Mouse (Mus musculus) stomach, embryonic 14.5 days (tissue): ENCODE results near the gene Fgd5. TPM values are rescaled to one million over a fixed set of nuclear protein-coding genes. Genes with fewer than 3 reads are reported as not detected.
A peak's percentile ranks its signal among the peaks of the same experiment; 100 is the strongest.

Experiments used
- ATAC-seq: fragments of 200-750 bp; cut with Nextera tagmentation; 2 replicates; pipeline ENCODE4 v1.8.0; 2017; ENCODE audit warnings: low read depth, moderate TSS enrichment; ENCODE audit not compliant: insufficient number of reproducible peaks, insufficient read depth, low FRiP score
- H3K27ac ChIP-seq: fragments of 300-500 bp; sonication (generic); 2 replicates; pipeline ENCODE4 v1.5.1; 2014; ENCODE audit warnings: mild to moderate bottlenecking, low read length, moderate library complexity, mixed read lengths
- H3K27me3 ChIP-seq: fragments of 300-500 bp; sonication (generic); 2 replicates; pipeline ENCODE4 v1.6.1; 2014; ENCODE audit warnings: low read length, control low read depth, mixed read lengths; ENCODE audit not compliant: control insufficient read depth, insufficient read depth
- H3K36me3 ChIP-seq: fragments of 300-500 bp; sonication (generic); 2 replicates; pipeline ENCODE4 v1.6.1; 2014; ENCODE audit warnings: mild to moderate bottlenecking, control low read depth, low read length, moderate library complexity, mixed read lengths; ENCODE audit not compliant: control insufficient read depth, insufficient read depth
- H3K4me1 ChIP-seq: fragments of 300-500 bp; sonication (generic); 2 replicates; pipeline ENCODE4 v1.6.1; 2014; ENCODE audit warnings: low read length, control low read depth, mixed read lengths; ENCODE audit not compliant: control insufficient read depth, insufficient read depth
- H3K4me2 ChIP-seq: fragments of 300-500 bp; sonication (generic); replicated peaks from 2 replicates; pipeline ENCODE4 v1.6.1; 2014; ENCODE audit warnings: low read depth, low read length, control low read depth
- H3K4me3 ChIP-seq: fragments of 300-500 bp; sonication (generic); 2 replicates; pipeline ENCODE4 v1.5.1; 2014; ENCODE audit warnings: low read depth, low read length, control low read depth
- H3K9ac ChIP-seq: fragments of 300-500 bp; sonication (generic); replicated peaks from 2 replicates; pipeline ENCODE4 v1.6.1; 2014; ENCODE audit warnings: low read depth, mild to moderate bottlenecking, control low read depth, low read length, moderate library complexity, mixed read lengths
- H3K9me3 ChIP-seq: fragments of 300-500 bp; sonication (generic); 2 replicates; pipeline ENCODE4 v1.6.1; 2016; ENCODE audit warnings: low read depth, low read length, control low read depth; ENCODE audit not compliant: control insufficient read depth
- WGBS: fragments of 180-500 bp; shearing (Covaris S2); extraction: QIAGEN DNeasy Blood & Tissue Kit; methylation state at CpG from one replicate; pipeline ENCODE4 v1.1.7; 2014; 5-methylcytosine and 5-hydroxymethylcytosine counted together
- polyA plus RNA-seq: library from polyadenylated mRNA; unstranded; fragments of >200 nt; fragmentation: Nextera tagmentation; extraction: Ambion mirVana; gene quantifications from 2 replicates; pipeline ENCODE4 v1.2.1, GENCODE M21; 2014

Fgd5 gene
- polyA plus RNA-seq, 1 experiment from 2014 or later: 5.1 TPM

DNA sequence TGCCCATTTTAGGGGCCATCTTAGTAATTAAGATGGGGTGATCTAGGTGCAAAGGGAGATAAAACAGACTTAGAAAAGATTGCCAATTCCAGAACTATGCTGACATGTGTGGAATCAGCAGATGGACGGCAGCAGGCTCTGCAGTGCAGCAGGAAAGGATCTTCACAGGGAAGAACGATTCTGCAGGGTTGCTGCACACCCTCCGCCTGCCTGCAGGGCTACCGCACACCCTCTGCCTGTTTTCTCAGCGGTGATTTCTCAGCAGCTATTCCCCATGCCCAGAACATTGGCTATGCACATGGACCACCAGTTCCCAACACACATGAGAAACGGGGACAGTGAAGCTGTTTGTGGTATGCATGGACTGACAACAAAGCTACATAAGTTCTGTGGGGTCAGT lies 12.7 kb upstream of the Fgd5 start:
- Histone ChIP-seq H3K36me3 (no peaks in the 10 kb centered on the region), H3K27me3 (no peaks in the 10 kb centered on the region), H3K4me1 (peaks cover 2% of the 10 kb centered on the region; the same call in 1 of the 2 replicates), H3K9me3 (no peaks in the 10 kb centered on the region), H3K9ac (no peak overlapping the region), H3K27ac (no peak overlapping the region), H3K4me3 (no peak overlapping the region), H3K4me2 (no peak overlapping the region)
- no peak for ATAC-seq
- WGBS: 45% methylated on average over 6 of the region's 6 CpGs

DNA sequence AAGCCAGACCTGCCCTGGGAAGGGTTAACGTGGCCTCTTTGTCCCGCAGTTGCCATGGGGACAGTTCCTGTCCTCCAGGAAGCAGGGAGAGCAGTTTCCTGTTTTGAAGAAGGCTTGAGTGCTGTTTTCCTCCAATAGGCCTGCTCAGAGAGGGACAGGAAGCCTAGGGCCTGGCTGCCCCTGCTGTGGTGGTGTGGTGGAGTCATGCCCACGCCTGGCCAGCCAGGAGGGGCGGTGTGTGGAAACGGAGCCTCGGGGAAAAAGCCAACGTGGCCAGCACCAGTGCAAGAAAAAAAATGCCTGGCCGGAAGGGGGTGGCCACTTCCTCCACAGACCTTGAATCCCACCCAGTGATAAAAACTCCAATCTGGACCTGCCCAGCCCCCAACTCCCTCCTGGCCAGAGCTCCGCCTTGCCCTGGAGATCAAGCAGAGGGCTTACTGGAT lies 6.5 kb upstream of the Fgd5 start:
- H3K27ac ChIP-seq: no peak overlapping the region; the same call in 1 of the 2 replicates

DNA sequence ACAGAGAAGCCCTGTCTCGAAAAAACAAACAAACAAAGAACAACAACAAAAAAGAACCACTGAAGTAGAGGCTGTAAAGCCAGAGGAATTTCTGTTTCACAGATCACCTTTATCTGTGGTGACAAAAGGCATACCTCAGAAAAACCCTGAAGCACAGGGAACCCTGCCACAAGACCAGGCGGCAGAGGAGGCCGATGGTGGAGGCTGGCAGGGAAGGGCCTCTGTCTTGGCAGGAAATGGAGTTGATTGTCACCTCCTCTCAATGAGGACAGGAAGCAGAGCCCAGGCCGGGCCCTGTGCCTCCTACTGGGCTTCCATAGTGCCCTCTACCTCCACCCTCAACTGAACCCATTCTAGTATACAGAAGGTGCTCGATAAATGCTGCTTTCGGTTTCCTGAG lies 4.7 kb upstream of the Fgd5 start:
- Histone ChIP-seq H3K4me3 (no peak overlapping the region), H3K4me1 (0 out of 2 replicates have a peak, but pooled peaks cover 6% of the 10 kb centered on the region), H3K27ac (no peak overlapping the region), H3K9me3 (no peaks in the 10 kb centered on the region), H3K27me3 (0 out of 2 replicates have a peak, but pooled peaks cover under 1% of the 10 kb centered on the region), H3K36me3 (no peaks in the 10 kb centered on the region), H3K9ac (no peak overlapping the region), H3K4me2 (no peak overlapping the region)
- WGBS: 75% methylated on average over 6 of the region's 6 CpGs
- ATAC-seq: no peak

More for the DNA sequence above, 6.5 kb upstream of the Fgd5 start:
- ATAC-seq: peak; percentile 59; the same call in 1 of the 2 replicates
- Histone ChIP-seq H3K36me3 (no peaks in the 10 kb centered on the region), H3K4me1 (0 out of 2 replicates have a peak, but pooled peaks cover 6% of the 10 kb centered on the region), H3K27me3 (no peaks in the 10 kb centered on the region), H3K9me3 (no peaks in the 10 kb centered on the region), H3K9ac (no peak overlapping the region), H3K4me2 (no peak overlapping the region), H3K4me3 (no peak overlapping the region)
- WGBS: 40% methylated on average over 9 of the region's 9 CpGs

DNA sequence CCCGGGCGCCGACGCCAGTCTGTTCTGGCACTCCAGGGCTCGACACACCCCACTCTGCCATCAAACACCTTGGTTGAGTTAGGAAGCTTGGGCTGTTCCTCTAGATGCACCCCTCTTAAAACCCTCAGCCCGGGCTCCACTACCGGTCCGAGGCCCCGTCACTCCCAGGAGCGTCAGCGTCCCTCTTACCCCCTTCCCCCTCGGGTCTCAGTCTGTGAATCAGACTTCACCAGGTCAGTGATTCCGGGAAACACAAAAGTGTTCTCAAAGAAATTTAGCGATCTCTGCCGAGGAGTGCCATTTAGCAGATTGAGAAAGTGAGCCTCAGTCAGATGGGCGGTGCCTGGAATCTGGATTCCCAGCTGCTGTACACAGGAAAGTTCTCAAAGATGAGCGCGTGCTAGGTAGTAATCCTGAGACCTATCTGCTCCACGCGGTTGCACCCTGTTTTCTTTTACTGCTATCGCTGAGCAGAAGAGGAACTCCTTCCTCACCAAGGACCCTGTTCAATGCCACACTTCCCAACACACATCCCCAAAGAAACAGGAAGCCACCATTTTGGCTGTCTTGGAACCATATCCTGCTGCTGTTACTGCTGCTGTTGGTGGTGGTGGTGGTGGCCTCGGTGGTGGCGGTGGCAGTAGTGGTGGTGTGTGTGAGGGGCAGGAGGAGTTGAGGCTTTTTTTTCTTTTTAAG lies 771 bp downstream of the Fgd5 start:
- no peak overlapping the region for H3K27ac ChIP-seq

DNA sequence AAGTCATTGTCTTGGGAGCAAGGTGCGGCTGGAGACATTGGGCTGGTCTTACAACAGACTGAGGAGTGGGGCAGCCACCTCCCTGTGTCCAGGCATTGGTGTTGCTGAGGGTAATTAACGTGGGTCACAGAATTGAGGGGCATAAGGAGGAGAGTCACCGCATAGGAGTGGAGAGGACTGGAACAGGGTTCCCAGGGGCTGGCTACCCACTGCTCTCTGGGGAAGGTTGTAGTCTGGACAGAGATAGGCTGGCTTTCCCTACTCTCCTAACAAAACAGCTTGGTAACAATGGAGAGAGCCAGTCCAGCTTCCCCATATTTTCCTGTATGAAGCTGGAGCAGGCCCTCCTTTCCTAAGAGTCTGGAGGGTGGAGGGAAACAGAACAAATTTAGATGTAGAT lies 1.3 kb downstream of the Fgd5 start:
- WGBS: 71% methylated on average over 3 of the region's 3 CpGs

More for the DNA sequence above, 771 bp downstream of the Fgd5 start:
- Histone ChIP-seq H3K9ac (peak overlapping the region; percentile 31), H3K9me3 (no peaks in the 10 kb centered on the region), H3K4me1 (no peaks in the 10 kb centered on the region), H3K4me2 (peak overlapping the region; percentile 74), H3K27me3 (peaks cover 9% of the 10 kb centered on the region; the same call in 1 of the 2 replicates), H3K36me3 (no peaks in the 10 kb centered on the region), H3K4me3 (peak overlapping the region; percentile 41)
- WGBS: 10% methylated on average over 23 of the region's 23 CpGs
- no peak for ATAC-seq

DNA sequence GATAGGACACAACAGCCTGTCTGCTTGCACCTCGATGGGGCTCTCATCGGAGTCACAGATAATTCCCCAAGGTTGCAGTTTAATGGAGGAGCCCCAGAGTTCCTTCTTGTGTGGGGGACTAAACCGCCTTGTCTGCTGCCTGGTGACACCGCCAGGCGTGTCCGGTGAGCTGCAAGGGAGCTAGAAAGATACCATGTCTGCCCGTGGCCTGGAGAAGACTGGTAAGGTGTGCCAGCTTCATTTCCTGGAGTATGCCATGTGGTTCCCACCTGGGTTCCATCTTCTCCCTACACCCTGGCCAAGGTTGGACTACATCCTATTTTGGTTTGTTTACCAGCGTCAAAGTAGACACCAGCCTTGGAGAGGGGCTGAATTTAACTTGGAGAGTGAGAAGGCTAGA lies 11.4 kb downstream of the Fgd5 start:
- no peaks in the 10 kb centered on the region for H3K36me3 ChIP-seq
- H3K9me3 ChIP-seq: no peaks in the 10 kb centered on the region
- H3K4me3 ChIP-seq: no peak overlapping the region
- H3K9ac ChIP-seq: no peak overlapping the region
- H3K4me2 ChIP-seq: no peak overlapping the region
- no peaks in the 10 kb centered on the region for H3K27me3 ChIP-seq
- ATAC-seq: no peak
- WGBS: 82% methylated on average over 8 of the region's 8 CpGs
- H3K4me1 ChIP-seq: no peaks in the 10 kb centered on the region
- no peak overlapping the region for H3K27ac ChIP-seq

More for the DNA sequence above, 1.3 kb downstream of the Fgd5 start:
- H3K36me3 ChIP-seq: no peaks in the 10 kb centered on the region
- no peak overlapping the region for H3K27ac ChIP-seq
- H3K4me2 ChIP-seq: 0 out of 2 replicates have a peak overlapping the region, but pooled peaks have one; percentile 7
- ATAC-seq: no peak
- no peak overlapping the region for H3K9ac ChIP-seq
- peaks cover 9% of the 10 kb centered on the region; the same call in 1 of the 2 replicates for H3K27me3 ChIP-seq
- no peaks in the 10 kb centered on the region for H3K9me3 ChIP-seq
- no peaks in the 10 kb centered on the region for H3K4me1 ChIP-seq
- 0 out of 2 replicates have a peak overlapping the region, but pooled peaks have one; percentile 41 for H3K4me3 ChIP-seq

DNA sequence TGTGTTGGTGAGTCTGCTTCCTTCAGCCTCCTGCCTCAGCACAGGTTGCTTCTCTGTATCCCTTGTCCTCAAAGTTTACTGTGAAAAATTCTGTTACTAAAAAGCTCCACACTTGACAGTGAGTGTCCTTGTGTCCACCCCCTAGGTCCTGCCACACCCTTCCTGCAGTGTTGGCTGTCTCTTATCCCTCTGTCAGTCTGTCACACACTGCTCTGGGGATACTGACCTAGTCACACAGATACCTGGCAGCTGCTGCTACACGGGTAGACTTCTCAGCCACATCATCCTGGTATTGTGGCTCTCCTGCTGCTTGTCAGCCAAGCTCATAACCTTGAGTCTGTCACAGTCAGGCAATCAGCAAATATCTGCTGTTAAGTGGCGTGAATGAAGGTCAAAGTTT lies 14.1 kb downstream of the Fgd5 start:
- H3K36me3 ChIP-seq: no peaks in the 10 kb centered on the region
- ATAC-seq: no peak
- no peak overlapping the region for H3K4me2 ChIP-seq
- H3K9me3 ChIP-seq: no peaks in the 10 kb centered on the region
- H3K4me1 ChIP-seq: no peaks in the 10 kb centered on the region
- no peak overlapping the region for H3K4me3 ChIP-seq
- WGBS: 79% methylated on average over 2 of the region's 2 CpGs
- no peaks in the 10 kb centered on the region for H3K27me3 ChIP-seq
- no peak overlapping the region for H3K27ac ChIP-seq
- H3K9ac ChIP-seq: no peak overlapping the region

DNA sequence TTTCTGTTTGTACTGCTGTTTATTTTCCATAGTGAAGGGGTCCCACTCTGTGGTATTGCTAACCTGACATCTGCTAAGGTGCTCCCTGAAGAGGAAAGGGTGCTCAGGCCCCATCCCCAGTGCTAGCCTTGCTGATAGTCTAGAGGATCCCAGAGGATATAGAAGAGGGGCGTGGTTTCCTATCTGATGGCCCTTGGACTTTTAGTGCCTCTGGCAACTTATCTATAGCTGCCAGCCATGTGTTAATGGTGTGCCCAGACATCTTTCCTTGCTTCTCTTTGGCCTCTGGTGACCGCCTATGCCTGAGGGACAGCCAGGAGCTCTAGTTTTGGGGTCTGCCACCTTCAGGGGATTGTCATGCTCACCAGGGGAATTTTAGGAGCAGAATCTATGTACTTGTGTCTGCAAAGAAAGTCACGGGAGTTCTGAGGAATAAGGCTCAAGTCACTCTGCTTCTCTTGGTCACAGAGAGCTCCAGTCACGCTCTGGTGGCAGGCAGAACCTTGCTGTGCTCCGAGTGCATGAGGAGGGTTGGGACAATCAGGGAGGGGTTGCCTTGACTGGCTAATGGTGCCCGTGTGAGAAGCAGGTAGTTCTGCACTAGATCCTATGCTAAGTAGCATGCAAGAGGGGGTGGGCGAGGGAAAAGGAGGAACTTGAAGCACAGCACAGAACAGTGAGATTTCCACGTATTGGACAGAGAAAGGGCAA lies 15.3 kb downstream of the Fgd5 start:
- no peak overlapping the region for H3K4me2 ChIP-seq
- H3K4me3 ChIP-seq: no peak overlapping the region
- 74% methylated on average over 8 of the region's 8 CpGs for WGBS
- H3K27me3 ChIP-seq: no peaks in the 10 kb centered on the region
- H3K4me1 ChIP-seq: no peaks in the 10 kb centered on the region
- H3K36me3 ChIP-seq: no peaks in the 10 kb centered on the region
- H3K9ac ChIP-seq: no peak overlapping the region
- no peak for ATAC-seq
- no peaks in the 10 kb centered on the region for H3K9me3 ChIP-seq
- H3K27ac ChIP-seq: no peak overlapping the region
